Mouse (Mus musculus) thymus, adult 2 months (tissue): ENCODE results near the gene Frat2. TPM values are rescaled to one million over a fixed set of nuclear protein-coding genes. Genes with fewer than 3 reads are reported as not detected.

ENCODE experiments used
- DNase-seq: peaks from one replicate; pipeline ENCODE4 v3.0.0; 2021
- H3K27ac ChIP-seq: fragments of 200-500 bp; 2 replicates; pipeline ENCODE4 v1.5.1; 2012; ENCODE audit warnings: low read length, control low read depth; ENCODE audit not compliant: control insufficient read depth, insufficient read depth
- H3K27me3 ChIP-seq: fragments of 200-500 bp; 2 replicates; pipeline ENCODE4 v1.6.1; 2012; ENCODE audit warnings: mild to moderate bottlenecking, low read length, moderate library complexity, mixed read lengths; ENCODE audit not compliant: control insufficient read depth, insufficient read depth
- H3K36me3 ChIP-seq: fragments of 200-500 bp; 2 replicates; pipeline ENCODE4 v1.6.1; 2012; ENCODE audit warnings: mild to moderate bottlenecking, low read length, moderate library complexity; ENCODE audit not compliant: control insufficient read depth, insufficient read depth
- H3K4me1 ChIP-seq: fragments of 200-500 bp; replicated peaks from 2 replicates; pipeline ENCODE4 v1.6.1; 2012; ENCODE audit warnings: low read length; ENCODE audit not compliant: control insufficient read depth, insufficient read depth
- H3K4me3 ChIP-seq: fragments of 200-500 bp; 2 replicates; pipeline ENCODE4 v1.5.1; 2012; ENCODE audit warnings: mild to moderate bottlenecking, low read length, control low read depth, moderate library complexity; ENCODE audit not compliant: control insufficient read depth, insufficient read depth
- CTCF ChIP-seq: fragments of 200-500 bp; IDR thresholded peaks from 2 replicates; pipeline ENCODE4 v1.5.1; 2012; ENCODE audit warnings: mild to moderate bottlenecking, control low read depth, low read length, moderate library complexity, borderline replicate concordance; ENCODE audit not compliant: control insufficient read depth, poor library complexity, insufficient read depth; ENCODE audit errors: extremely low read depth
- POLR2A ChIP-seq: fragments of 200-500 bp; IDR thresholded peaks from 2 replicates; pipeline ENCODE4 v1.6.1; 2012; ENCODE audit warnings: mild to moderate bottlenecking, low read length, control low read depth, moderate library complexity; ENCODE audit not compliant: control insufficient read depth, poor library complexity, insufficient read depth; ENCODE audit errors: extremely low read depth
- WGBS: fragments of 180-500 bp; shearing (Covaris S2); methylation state at CpG from one replicate; pipeline ENCODE4 v1.1.7; 2018; 5-methylcytosine and 5-hydroxymethylcytosine counted together
- polyA plus RNA-seq: library from polyadenylated mRNA; depleted of rRNA; stranded (reverse); fragments of >200 nt; gene quantifications from 2 replicates; pipeline ENCODE4 v1.2.3, GENCODE M21; 2012

Frat2 gene
- polyA plus RNA-seq, 1 experiment, result 27.4 TPM

- H3K27ac ChIP-seq, result no peak overlapping the region
Measured at GRCm38 (mm10) chr19:41844345-41844744, 3.6 kb downstream of the Frat2 start.

DNA sequence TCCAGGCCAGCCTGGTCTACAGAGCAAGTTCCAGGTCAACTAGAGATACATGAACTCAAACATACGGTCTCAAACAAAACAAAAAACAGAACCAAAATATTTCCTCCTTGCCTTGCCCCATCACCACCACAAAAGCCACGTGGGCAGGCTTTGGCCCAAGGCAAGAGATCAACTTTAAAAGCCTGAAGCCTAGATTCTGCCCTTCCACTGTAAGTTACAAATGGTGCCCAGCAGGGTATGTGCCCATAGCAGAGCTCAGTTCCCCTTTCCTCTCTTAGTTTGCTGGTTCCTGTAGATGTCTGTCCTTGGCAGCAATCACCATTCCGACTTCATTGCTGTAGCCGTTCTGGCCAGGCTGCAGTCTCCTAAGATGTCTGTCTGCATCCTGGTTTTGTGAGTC, 5.2 kb downstream of the Frat2 start:
- H3K36me3 ChIP-seq, result no peaks in the 10 kb centered on the region
- 59% methylated on average over 4 of the region's 4 CpGs for WGBS
- H3K4me1 ChIP-seq, result peaks cover 12% of the 10 kb centered on the region
- H3K4me3 ChIP-seq, result no peak overlapping the region
- H3K27me3 ChIP-seq, result no peaks in the 10 kb centered on the region
- H3K27ac ChIP-seq, result no peak overlapping the region
- DNase-seq, result no peak
- TF ChIP-seq POLR2A, result no peak
- no peak for TF ChIP-seq CTCF

More at GRCm38 (mm10) chr19:41844345-41844744, 3.6 kb downstream of the Frat2 start:
- Histone ChIP-seq H3K4me3 (no peak overlapping the region), H3K27me3 (no peaks in the 10 kb centered on the region), H3K4me1 (peaks cover 12% of the 10 kb centered on the region), H3K36me3 (no peaks in the 10 kb centered on the region)
- WGBS, result 83% methylated on average over 6 of the region's 6 CpGs
- TF ChIP-seq CTCF, result no peak
- no peak for TF ChIP-seq POLR2A
- peak; percentile 30 for DNase-seq

- Histone ChIP-seq H3K27ac (no peak overlapping the region), H3K4me1 (peaks cover 12% of the 10 kb centered on the region), H3K27me3 (no peaks in the 10 kb centered on the region), H3K4me3 (no peak overlapping the region), H3K36me3 (no peaks in the 10 kb centered on the region)
- no peak for DNase-seq
- TF ChIP-seq POLR2A (no peak), CTCF (no peak)
- 95% methylated on average over 4 of the region's 4 CpGs for WGBS
Measured at GRCm38 (mm10) chr19:41842196-41842595, 5.7 kb downstream of the Frat2 start.

- peaks cover 7% of the 10 kb centered on the region for H3K4me1 ChIP-seq
- no peak for DNase-seq
- no peaks in the 10 kb centered on the region for H3K27me3 ChIP-seq
- no peaks in the 10 kb centered on the region for H3K36me3 ChIP-seq
- H3K4me3 ChIP-seq, result no peak overlapping the region
- no peak overlapping the region for H3K27ac ChIP-seq
- 92% methylated on average over 7 of the region's 7 CpGs for WGBS
- TF ChIP-seq POLR2A, result no peak
- no peak for TF ChIP-seq CTCF
Measured at GRCm38 (mm10) chr19:41841105-41841750, 6.7 kb downstream of the Frat2 start.

DNA sequence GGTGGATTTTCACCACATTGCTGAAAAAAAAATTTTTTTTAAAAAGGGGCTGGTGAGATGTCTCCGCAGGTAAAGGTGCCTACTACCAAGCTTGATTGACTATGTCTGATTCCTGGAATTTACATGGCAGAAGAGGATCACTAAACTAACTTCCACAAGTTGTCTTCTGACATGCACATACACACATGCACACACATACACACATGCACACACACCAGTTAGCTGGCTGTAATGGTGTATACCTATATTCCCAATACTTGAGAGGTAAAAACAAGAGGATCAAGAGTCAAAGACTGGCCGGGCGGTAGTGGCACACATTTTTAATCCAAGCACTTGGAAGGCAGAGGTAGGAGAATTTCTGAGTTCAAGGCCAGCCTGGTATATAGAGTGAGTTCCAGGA, 8.2 kb downstream of the Frat2 start:
- 98% methylated on average over 3 of the region's 3 CpGs for WGBS
- Histone ChIP-seq H3K27ac (no peak overlapping the region), H3K27me3 (no peaks in the 10 kb centered on the region), H3K4me1 (peaks cover 3% of the 10 kb centered on the region; the same call in 1 of the 2 replicates), H3K4me3 (no peak overlapping the region), H3K36me3 (no peaks in the 10 kb centered on the region)
- TF ChIP-seq CTCF (no peak), POLR2A (no peak)
- no peak for DNase-seq

- 92% methylated on average over 6 of the region's 6 CpGs for WGBS
- no peak for DNase-seq
- Histone ChIP-seq H3K36me3 (no peaks in the 10 kb centered on the region), H3K4me1 (peaks cover 3% of the 10 kb centered on the region; the same call in 1 of the 2 replicates), H3K4me3 (no peak overlapping the region), H3K27ac (no peak overlapping the region), H3K27me3 (no peaks in the 10 kb centered on the region)
- TF ChIP-seq POLR2A (no peak), CTCF (no peak)
Measured at GRCm38 (mm10) chr19:41838808-41839207, 9.1 kb downstream of the Frat2 start.

GRCm38 (mm10) chr19:41837917-41838261, 10.0 kb downstream of the Frat2 start:
- TF ChIP-seq CTCF (no peak), POLR2A (no peak)
- H3K27me3 ChIP-seq, result no peaks in the 10 kb centered on the region
- 73% methylated on average over 4 of the region's 4 CpGs for WGBS
- H3K4me3 ChIP-seq, result no peak overlapping the region
- no peak for DNase-seq
- H3K36me3 ChIP-seq, result no peaks in the 10 kb centered on the region
- H3K4me1 ChIP-seq, result peaks cover 5% of the 10 kb centered on the region
- no peak overlapping the region for H3K27ac ChIP-seq
